ENCODE assay signal across 21 mouse cellular contexts in genomic region chr16:38298410-38298809, GRCm38 (mm10). TPM values are rescaled to one million over a fixed set of nuclear protein-coding genes. Genes with fewer than 3 reads are reported as not detected.
"Had no signal": no experiment of that assay in that cellular context is flagged by ENCODE, and none has a peak within 500 bp of the region (broad histone marks: within the 10 kb centered on the region; RNA-seq: fewer than 3 reads in every experiment).

No protein-coding gene starts in this region.

- H3K4me3 ChIP-seq: lung, embryonic 15.5 days; midbrain, embryonic 13.5 days; midbrain, embryonic 15.5 days; neural tube, embryonic 12.5 days had no signal

- ATAC-seq: liver, postnatal 0 days; lung, postnatal 0 days; midbrain, embryonic 13.5 days; midbrain, embryonic 15.5 days had no signal

- H3K9ac ChIP-seq: liver, postnatal 0 days; lung, embryonic 15.5 days; midbrain, embryonic 13.5 days; midbrain, embryonic 15.5 days; neural tube, embryonic 12.5 days had no signal

- H3K27ac ChIP-seq: lung, embryonic 15.5 days; macrophage; midbrain, embryonic 13.5 days; midbrain, embryonic 15.5 days; neural tube, embryonic 12.5 days had no signal

- DNase-seq: liver, postnatal 0 days; lung, adult 2 months; lung, postnatal 14 days; lung, postnatal 36 days; right cerebral cortex, postnatal 14 days; spleen, adult 18-20 months; thymus, adult 18-20 months; thymus, postnatal 14 days; thymus, postnatal 36 days had no signal

- H3K4me2 ChIP-seq: lung, embryonic 15.5 days; midbrain, embryonic 11.5 days; midbrain, embryonic 13.5 days; midbrain, embryonic 15.5 days; neural tube, embryonic 12.5 days had no signal

- H3K27me3 ChIP-seq: lung, embryonic 15.5 days; megakaryocyte, embryonic 14.5 days; midbrain, embryonic 13.5 days; midbrain, embryonic 15.5 days; neural tube, embryonic 12.5 days had no signal

- H3K9me3 ChIP-seq: lung, embryonic 15.5 days; megakaryocyte, embryonic 14.5 days; midbrain, embryonic 13.5 days; midbrain, embryonic 15.5 days; neural tube, embryonic 12.5 days had no signal

- H3K4me1 ChIP-seq: midbrain, embryonic 13.5 days; midbrain, embryonic 15.5 days; neural tube, embryonic 12.5 days had no signal

- H3K36me3 ChIP-seq: lung, embryonic 15.5 days; midbrain, embryonic 13.5 days; midbrain, embryonic 15.5 days; neural tube, embryonic 12.5 days had no signal

RNA-seq across cellular contexts. Expression of gene Nr1i2, which starts 3.8 kb away (rescaled TPM):
- polyA plus RNA-seq: macrophage; midbrain, embryonic 11.5 days; midbrain, embryonic 13.5 days; midbrain, postnatal 0 days; neural tube, embryonic 12.5 days; neural tube, embryonic 14.5 days; thymus, postnatal 0 days had no signal

RNA-seq across cellular contexts. Expression of gene Maats1, which starts 43.5 kb away (rescaled TPM):
- polyA plus RNA-seq: macrophage; stomach, embryonic 14.5 days had no signal

RNA-seq across cellular contexts. Expression of gene Gm21987, which starts 48.4 kb away (rescaled TPM):
- polyA plus RNA-seq: liver, postnatal 0 days; lung, adult 2 months; lung, embryonic 15.5 days; lung, postnatal 0 days; macrophage; midbrain, embryonic 11.5 days; midbrain, embryonic 13.5 days; midbrain, embryonic 15.5 days; midbrain, postnatal 0 days; neural tube, embryonic 12.5 days; neural tube, embryonic 14.5 days; stomach, embryonic 14.5 days; thymus, postnatal 0 days had no signal
